Mouse (Mus musculus) kidney, postnatal 14 days (tissue): ENCODE results near the gene Rbp3.

Source experiments
- DNase-seq: peaks from one replicate; pipeline ENCODE4 v3.0.0; 2022; ENCODE audit warnings: mixed read lengths

Gene Rbp3

DNA sequence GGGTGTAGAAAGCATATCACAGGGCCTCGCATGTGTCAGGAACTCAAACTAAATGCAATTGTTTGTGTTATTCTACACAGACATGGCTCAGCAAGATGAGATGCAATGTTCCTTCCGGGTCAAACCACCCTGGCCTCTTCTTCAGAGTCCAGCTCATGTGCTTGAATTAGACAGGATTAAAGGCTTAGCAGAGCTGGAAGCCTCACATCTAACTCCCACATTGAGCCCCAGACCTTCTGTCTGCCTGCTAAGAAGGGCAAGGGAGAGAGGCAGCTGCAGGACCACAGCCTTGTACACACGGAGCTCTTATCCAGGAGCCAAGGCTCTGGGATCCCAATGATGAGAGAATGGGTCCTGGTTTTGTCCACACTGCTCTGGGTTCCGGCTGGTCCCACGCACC, at the start of gene Rbp3:
Gene Rbp3 (plus strand): TSS at position 243 of the 400 bp plus-strand sequence.
- DNase-seq: no peak

DNA sequence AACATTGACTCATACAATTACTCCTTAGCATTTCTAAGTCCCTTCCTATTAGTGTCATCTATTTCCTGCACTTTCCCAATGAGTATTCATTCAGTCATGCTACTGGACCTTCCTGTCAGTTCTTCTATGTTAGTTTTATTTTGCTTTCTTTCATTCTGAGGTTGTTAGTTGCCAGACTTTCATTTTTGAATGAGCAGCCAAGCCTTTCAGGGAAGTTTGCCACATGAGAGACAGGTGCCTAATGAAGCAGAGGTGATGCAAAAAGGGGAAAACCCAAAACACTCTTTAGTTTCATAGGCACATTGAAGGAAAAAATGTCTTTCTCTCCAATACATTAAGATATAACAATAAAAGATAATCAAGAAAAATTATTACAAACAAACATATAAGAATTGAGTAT, 49.0 kb upstream of the Rbp3 start:
- DNase-seq: no peak

DNA sequence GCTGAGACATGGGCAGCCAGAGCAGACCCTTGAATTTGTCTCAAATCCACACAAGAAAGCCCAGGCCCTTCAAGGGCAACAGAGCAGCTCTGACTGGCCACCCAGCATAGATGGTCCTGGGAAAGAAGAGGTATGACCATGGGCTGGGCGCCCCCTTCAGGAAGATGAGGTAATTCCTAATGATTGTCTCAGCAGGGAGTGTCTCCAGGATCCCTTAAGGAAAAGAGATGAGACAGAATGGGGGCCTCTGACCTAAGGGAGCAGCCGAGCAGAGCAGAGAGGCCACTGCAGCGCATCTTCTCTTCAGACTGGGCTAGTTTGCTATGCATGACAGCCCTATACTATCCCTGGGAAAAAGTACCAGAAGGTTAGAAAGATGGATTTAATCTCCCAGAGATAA, 40.1 kb upstream of the Rbp3 start:
- DNase-seq: peak; percentile 76

DNA sequence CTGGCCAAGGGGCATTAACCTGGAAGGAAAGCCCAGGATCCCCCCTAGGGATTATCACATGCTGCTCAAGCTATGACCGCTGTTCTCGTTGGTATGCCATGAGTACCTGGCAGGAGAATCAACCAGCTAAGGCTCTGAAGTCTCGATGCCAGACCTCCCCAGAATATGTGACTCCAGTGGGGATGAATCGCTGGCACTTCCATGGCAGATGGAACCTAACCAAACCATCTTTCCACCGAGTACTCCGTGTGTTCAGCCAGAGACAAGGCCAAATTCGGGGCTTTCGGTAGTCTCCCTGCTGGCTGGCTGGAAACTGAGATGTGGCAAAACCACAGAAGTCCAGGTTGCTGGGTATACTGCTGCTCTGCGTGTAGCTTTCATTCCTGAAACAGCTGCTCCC, 39.6 kb upstream of the Rbp3 start:
- DNase-seq: no peak

DNA sequence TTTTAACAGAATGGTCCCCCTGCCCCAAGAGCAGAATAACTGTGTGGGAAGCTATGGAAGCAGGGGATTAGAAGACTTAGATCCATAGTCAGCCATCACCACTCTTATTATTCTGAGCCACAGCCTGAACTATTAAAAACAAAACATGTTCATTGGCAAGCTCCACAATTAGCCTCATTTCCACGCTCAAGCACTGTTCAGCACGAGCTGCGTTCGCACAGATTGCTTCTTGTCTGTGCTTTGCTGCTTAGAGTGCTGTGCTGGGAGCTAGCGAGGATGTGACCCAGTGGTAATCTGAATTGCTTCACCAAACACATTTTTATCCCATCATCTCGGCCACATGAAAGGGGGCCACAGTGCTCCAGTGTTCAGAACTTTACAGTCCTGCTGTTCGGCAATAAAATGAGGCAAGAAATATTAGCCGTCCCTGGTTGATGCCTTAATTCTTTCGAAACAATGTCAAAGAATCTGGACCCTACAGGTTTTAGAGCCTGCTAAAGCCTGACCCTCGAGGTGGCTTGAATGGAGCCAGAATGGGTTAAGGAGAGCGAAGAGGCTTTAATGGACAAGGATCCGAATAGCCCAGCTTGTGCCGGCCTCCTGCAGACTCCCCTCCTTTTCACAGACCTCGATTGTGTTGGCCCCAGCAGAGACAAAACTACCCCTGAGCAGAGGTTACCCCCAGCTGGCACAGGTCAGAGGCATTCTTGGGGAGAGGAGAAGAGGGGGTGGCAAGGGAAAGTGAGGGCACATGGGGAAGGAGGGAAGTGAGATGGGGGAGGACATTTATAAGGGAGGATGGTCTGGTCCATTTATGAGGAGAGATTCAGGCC, 32.9 kb upstream of the Rbp3 start:
- DNase-seq: no peak

DNA sequence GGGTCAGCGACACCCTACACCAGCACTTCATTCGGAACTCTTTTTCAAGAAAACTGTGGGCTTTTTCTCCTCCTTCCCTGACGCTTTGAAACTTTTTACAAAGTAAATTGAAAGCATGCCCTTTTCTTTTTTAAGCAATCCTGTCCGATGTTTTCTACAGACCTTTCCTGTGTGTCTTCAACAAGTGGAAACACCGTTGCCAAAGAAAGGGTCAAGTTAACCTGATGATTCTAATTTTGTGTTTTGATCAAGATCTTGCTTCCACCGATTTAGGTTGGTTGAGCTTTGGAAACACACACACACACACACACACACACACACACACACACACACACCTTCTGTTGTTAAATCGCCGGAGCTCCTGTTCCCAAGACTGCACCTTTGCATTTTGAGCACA, 31.0 kb upstream of the Rbp3 start:
- DNase-seq: no peak

DNA sequence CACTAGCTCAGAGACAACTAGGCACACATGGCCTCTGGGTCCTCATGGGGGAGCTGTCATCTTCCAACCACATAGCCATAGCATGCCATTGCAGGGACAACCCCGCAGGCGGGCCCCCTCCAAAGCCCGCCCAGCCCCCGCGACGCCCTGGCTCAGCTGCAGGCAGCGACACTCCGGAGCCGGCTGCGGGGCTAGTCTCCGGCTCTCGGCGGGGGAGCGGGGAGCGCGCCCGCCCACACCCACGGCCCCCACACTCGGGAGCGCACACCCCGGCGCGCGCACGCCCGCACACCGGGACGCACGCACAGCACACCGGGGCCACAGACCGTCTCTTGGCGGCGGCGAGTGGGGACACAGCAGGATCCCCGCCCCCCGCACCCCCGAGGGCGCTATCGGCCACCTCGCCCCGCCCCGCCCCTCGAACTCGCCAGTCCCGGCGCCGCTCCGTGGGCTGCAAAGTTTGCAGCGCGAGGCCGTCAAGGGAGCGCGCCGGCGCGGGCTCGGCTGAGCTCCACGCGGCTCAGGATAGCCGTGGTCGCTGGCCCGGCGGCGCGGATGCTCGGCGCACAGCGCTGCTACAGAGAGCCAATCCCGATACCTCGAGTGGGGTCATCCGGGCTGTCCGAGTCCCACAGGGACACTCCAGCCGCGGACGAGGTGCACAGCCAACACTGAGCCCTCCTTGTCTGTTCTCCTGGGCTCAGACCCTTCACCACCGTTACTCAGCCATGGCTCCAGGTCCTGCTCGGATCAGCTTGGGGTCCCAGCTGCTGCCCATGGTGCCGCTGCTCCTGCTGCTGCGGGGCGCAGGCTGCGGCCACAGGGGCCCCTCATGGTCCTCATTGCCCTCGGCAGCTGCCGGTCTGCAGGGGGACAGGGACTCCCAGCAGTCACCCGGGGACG, 30.4 kb upstream of the Rbp3 start, which contains the start of gene Gdf10:
Gene Gdf10 (plus strand): TSS at position 420 of the 903 bp plus-strand sequence.
- DNase-seq: peak; percentile 42

DNA sequence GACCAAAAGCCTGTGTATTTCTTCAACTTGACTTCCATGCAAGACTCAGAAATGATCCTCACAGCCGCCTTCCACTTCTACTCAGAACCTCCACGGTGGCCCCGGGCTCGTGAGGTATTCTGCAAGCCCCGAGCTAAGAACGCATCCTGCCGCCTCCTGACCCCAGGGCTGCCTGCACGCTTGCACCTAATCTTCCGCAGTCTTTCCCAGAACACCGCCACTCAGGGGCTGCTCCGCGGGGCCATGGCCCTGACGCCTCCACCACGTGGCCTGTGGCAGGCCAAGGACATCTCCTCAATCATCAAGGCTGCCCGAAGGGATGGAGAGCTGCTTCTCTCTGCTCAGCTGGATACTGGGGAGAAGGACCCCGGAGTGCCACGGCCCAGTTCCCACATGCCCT, 21.9 kb upstream of the Rbp3 start:
- DNase-seq: no peak

DNA sequence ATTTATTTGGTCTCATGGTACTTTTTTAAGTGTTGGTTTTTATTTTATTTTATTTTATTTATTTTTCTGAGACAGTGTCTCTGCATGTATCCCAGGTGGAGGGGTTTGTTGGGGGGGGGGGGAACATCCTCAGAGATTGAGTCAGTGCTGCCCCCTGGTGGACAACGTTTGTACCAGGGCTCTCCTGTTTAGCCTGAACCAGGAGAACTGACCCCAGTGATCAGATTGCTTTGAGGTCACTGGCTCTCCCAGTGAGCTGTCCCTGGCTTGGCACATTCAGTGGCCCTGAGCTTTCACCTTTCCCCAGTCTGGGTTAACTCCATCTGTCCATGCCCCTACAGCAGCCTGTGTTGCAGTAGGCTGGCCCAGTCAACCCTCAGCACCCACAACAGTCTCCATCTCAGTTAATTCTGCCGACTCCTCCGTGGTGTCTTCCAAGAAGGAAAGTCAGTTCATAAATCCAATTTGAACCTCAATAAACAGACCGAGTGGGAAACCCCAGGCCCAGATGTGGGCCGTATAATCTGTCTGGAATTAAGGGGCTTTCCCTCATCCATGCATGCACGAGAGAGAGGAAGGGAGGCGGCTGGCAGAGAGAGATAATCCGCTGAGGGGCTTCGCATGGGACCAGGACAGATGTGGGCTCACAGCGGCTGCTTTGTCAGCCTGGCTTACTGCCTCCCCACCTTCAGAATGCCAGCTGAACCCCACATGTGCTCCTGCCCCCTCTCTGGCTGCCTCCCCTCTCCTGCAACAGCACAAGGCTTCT, 20.7 kb upstream of the Rbp3 start:
- peak; percentile 77 for DNase-seq

DNA sequence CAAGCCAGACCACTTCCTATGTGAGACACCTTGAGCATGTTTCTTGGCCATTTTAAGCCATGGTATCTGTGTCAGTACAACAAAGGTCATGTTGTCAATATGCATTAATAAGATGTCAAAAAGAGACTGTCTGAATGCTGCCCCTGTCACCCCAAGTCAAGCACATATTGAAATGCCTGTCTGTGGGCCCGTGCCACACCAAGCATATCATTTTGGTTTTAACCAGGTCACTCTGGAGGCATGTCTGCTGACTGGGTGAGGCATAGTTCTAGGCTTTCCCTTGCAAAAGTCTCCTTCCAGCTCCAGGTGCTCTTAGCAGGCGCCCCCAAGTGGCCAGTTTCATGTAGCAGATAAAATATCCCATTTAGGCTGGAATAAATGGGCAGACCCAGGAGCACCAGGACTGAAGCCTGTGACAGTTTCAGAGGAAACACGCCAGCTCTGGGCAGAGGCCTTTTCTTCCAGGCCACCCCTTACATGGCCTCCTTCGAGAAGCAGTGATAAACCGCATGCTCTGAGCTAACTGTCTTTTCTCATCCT, 20.0 kb upstream of the Rbp3 start:
- DNase-seq: peak; percentile 63

DNA sequence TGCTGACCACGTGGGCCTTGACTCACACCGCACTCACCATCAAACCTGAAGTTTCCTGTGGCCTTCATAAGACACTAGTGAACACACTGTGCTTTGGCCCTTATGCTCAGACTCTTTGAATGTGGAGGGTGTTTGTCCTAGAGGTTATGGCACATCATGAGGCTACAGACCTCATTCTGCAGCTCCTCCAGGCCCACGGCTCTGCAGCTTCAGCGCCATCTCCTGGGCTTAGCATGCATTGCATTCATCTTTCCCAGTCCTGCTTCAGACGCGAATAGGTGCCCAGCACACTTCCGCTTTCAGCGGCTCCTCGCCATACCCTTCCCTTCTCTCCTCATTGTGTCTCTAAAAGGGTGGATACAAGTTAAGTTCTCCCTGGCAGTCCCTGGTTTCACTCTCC, 14.7 kb upstream of the Rbp3 start:
- DNase-seq: peak; percentile 55

DNA sequence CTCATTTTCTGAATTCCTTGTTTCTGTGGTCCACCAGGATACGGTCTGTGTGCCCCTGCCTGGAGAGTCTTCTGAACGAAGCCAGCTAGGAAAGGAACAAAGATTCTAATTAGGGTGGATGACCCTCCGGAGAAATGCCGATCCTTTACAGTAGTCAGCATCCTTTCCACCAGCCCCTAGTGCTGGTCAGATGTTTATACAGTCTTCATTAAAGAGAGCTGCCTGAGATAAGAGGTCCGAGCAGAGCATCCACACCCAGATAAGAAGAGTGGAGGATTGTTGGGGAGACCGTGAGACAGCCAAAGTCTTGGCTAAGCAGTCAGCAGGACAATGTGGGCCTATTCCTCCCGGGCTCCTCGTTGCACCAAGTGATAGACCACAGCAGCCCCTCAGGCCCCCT, 13.1 kb upstream of the Rbp3 start, which contains the start of gene Gdf2:
Gene Gdf2 (plus strand): TSS at position 301 of the 400 bp plus-strand sequence.
- no peak for DNase-seq

DNA sequence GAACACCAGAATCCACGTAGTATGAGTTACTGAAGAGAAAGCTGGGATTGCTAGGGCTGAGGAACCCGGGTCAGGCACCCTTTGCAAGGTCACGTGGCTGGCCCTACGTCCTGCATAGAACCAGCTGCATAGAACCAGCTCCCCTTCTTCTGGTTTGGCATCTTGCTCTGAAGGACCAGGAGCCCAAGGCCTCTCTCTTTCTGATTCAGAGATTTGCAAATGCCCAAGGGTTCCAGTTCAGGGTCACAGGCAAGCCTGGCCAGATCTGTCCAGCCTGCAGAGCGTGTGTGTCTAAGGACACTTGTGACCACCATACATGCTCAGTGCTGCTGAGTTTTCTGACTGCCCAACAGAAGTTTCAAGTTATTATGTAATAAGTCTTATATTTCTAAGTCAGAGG, 11.6 kb upstream of the Rbp3 start:
- no peak for DNase-seq

DNA sequence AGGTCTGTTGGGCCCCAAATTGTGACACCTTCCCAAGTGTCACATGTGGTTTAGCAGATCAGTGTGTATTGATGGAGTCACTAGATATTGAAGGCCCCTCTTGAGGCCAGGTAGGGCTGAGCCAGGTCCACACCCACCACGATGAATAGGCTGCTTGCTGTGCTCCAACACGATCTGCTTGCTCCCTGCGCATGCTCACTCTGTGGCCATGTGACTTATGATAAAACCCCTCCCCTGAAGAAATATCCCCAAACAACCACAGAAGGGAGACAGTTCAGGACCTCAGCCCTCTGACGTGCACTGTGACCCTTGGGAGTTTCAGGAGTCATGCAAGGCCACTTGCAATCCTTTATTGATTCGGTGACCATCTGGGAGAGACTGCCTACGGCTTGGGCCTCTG, 7.7 kb upstream of the Rbp3 start:
- DNase-seq: no peak

DNA sequence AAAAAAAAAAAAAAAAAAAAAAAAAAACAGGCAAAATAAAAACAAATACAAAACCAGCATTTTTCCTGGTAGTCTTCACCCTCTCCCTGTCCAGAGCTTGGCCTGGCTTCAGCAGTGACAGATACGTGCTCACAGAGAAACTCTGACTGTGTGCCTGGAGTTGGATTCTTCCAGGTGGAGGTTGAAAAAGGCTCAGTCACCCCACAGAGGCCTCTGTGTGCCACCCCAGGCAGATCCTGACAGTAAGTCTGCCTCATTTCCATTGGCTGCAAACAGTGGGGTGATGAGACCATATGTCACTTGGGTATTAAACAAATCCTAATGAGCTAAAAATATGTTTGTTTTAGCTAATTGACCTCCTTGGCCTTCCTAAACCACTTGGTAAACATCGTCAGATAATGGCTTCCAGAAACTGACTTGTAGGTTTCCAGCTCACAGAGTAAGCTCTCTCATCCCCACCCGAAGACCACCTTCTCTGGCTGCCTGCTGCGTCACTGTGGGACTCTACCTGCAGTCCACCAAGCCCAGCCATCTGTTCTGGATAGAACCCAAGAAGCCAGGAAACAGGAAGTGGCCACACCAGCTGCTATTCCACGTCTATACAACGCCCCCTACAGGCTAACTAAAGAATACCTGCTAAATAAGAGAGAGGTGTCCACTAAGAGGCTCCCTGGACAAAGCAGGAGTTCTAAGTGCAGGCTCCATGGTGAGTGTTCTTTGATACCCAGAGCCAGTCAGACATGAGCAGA, 1.4 kb upstream of the Rbp3 start:
- DNase-seq: no peak

DNA sequence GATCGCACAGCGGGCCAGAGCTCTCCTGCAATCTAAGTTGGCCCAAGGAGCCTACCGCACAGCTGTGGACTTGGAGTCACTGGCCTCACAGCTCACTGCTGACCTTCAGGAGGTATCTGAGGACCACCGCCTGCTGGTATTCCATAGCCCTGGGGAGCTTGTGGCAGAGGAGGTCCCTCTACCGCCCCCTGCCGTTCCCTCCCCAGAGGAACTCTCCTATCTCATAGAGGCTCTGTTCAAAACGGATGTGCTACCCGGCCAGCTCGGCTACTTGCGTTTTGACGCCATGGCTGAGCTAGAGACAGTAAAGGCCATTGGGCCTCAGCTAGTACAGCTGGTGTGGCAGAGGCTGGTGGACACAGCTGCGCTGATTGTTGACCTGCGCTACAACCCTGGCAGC, 2.3 kb downstream of the Rbp3 start:
- DNase-seq: no peak

DNA sequence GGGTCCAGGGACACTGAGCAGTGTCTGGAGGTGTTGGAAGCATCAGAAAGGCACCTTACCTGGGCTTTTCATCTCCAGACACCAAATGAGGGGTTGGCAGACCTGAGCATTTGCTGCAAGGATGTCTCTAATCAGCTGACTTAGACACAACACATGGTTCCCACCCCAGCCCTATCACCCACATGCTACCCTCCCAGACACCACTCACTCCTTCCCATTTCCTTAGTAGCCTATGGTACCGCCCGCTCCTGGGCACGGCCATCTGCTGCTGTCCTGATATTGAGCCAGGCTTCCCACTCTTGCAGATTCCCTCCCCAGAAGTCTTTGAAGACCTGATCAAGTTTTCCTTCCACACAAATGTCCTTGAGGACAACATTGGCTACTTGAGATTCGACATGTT, 4.4 kb downstream of the Rbp3 start:
- DNase-seq: no peak

DNA sequence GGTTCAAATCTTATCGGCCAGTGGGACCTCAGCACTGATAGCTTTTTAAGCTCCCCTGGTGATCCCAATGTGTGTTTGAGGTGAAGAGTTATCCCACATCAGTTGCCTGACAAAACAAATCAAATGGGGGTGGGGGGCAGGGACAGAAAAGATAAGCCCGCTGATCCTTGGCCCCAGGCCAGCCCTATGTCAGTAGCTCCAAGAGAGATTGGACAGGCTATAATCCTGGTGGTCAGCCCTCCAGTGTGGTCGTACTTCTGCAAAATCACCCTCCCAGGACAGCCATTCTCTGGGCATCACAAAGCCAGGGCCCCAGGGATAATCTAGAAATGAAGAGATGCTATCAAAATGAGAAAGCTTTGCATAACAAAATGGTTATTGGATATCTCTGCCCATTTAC, 5.0 kb downstream of the Rbp3 start:
- no peak for DNase-seq

DNA sequence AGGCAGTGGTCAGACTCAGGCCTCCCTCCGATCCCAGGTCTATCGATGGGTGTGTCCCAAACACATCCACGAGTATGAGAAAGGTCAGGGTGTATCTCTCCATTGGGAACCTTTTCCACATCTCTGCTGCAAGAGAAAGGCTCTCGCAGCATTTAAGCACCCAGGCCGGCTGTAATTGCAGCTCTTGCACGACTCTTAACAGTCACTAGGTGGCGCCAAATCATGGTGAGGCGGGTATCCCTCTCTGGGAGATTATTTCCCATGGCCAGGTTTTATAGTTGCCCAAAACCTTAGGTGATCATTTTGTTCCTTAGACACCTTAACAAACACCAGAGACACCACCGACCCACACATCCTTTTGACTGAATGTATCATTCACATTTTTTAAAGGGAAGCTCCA, 5.5 kb downstream of the Rbp3 start:
- peak; percentile 52 for DNase-seq

DNA sequence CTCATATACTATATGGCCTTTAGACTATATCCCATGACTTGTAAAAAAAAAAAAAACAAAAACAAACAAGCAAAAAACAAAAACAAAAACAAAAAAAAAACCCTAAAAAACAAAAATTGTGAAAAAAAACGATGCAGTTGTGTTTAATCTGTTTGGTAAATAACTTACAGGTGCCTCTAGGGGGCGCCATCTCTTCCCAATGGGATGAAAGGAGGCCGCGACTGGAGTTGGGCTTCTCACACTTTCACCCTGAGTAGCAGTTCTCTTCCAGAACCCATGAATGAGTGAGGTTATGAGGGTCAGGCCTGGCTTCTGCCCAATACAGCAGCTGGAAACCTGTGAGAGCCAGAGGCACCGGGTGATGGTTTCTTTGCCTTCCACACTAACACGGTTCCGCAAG, 11.9 kb downstream of the Rbp3 start:
- DNase-seq: no peak

DNA sequence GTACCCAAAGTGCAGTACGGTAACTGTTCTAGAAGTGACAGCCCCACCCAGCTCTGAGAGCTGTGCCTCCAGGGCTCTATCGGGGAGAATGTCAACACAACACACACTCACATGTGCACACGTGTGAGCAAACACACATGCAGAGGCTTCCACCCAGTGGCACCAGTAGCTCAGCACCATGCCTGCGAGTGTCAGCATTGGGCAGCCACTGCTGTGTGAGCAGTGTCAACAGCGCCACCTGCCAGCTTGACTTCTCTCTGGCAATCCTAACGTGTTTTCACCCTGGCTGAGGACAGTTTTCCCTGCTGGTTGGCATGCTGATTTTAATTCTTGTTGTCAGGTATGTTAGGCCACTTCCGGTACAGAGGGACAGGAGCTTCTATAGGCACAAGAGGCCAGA, 18.9 kb downstream of the Rbp3 start:
- DNase-seq: no peak

DNA sequence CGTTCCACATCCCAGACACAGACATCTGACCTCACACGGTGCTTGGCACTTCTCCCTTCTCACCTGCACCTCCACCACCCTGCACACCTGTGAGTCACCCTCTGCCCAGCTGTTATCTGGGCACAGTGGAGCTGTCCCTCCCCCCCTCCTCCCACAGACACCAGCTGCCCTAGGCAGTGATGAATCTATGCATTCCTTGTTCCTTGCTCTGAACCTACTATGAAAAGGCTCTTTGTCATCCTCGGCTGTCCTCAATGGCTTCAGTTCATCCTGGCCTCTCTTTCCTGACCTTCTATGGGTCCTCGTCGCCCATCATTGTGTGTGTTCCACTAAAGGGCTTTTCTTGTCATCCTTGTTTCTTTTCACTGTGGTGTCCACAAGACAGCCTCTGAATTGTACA, 20.9 kb downstream of the Rbp3 start:
- no peak for DNase-seq
